Mouse (Mus musculus): ENCODE data around the gene Hist1h2bm. TPM values are rescaled to one million over a fixed set of nuclear protein-coding genes. Genes with fewer than 3 reads are reported as not detected.
"Not testable (repeated sequence)": the region's sequence is repeated elsewhere in the genome, so short reads cannot be mapped to it uniquely, and the experiment has no call there.

The Hist1h2bm gene
- polyA plus RNA-seq, 1 experiment from 2014 or later = 2.2 TPM

DNA sequence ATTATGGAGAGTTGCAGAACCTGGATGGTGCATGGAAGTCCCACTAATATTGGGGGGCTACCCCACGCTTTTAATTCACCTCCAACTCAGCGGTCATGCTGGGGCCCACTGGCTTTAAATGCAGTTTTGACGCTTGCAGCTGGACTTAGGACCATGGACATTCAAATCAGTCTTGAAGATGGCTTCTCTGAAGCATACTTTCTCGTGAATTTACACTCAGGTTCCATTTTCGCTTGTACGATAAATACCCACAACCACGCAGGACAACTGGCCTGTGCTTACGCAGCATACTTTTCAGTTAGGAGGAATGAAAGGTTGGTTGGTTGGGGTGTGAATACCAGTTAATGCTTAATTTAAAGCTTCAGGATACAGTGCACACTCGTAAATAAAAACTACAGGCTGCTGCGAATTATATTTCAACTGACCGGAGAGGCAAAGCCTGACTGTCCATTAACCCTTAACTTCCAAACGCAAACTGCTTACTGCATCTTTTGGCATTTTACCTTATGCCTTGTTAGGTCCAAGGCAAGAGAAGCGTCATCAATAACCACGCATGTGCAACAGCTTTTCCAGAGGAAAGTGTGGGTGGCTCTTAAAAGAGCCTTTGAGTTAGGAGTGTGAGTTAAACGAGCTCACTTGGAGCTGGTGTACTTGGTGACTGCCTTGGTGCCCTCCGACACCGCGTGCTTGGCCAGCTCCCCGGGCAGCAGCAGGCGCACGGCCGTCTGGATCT, 6.5 kb upstream of the Hist1h2bm start:
- no peak for ATAC-seq
- H3K9ac ChIP-seq (replicated peaks; ENCODE audit: low read depth, low read length) = peak overlapping the region; percentile 55
- H3K9me3 ChIP-seq (ENCODE audit: control insufficient read depth, low read length) = no peaks in the 10 kb centered on the region
- H3K27ac ChIP-seq (ENCODE audit: low read length) = peak overlapping the region; percentile 79
- peak overlapping the region; percentile 42 for H3K4me3 ChIP-seq (replicated peaks; ENCODE audit: low read length)
- WGBS = under 1% methylated on average over 22 of the region's 22 CpGs
- no peaks in the 10 kb centered on the region for H3K27me3 ChIP-seq (replicated peaks; ENCODE audit: control insufficient read depth, insufficient read depth, low read length)
- H3K4me2 ChIP-seq (ENCODE audit: low read length) = peak overlapping the region; percentile 70
- H3K4me1 ChIP-seq (replicated peaks; ENCODE audit: control insufficient read depth, insufficient read depth, low read length) = peaks cover 23% of the 10 kb centered on the region
- H3K36me3 ChIP-seq (ENCODE audit: control insufficient read depth, insufficient read depth) = no peaks in the 10 kb centered on the region

DNA sequence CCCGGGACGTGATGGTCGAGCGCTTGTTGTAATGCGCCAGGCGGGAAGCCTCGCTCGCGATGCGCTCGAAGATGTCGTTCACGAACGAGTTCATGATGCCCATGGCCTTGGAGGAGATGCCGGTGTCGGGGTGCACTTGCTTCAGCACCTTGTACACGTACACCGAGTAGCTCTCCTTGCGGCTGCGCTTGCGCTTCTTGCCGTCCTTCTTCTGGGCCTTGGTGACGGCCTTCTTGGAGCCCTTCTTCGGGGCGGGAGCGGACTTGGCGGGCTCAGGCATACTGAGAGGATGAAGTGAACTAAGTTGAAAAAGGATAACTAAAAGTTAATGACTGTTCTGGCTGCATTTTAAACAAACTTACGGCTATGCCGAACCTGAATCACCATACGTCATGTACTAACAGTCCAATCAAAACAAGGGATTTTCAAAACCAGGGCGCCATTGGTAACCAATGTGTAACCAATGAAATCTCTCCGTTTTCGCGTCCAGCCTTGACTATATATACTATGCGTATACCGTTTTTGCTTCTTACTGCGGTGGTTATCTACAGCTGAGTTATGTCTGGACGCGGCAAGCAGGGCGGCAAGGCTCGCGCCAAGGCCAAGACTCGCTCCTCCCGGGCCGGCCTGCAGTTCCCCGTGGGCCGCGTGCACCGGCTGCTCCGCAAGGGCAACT, 5.8 kb upstream of the Hist1h2bm start, which contains the start of the genes Hist1h2bl and Hist1h2ai:
Gene Hist1h2bl (minus strand): TSS at position 280 of the 676 bp plus-strand sequence.
Gene Hist1h2ai (plus strand): TSS at position 559 of the 676 bp plus-strand sequence.
- H3K36me3 ChIP-seq (ENCODE audit: control insufficient read depth, insufficient read depth); H3K9me3 ChIP-seq (ENCODE audit: control insufficient read depth, low read length); H3K27me3 ChIP-seq (replicated peaks; ENCODE audit: control insufficient read depth, insufficient read depth, low read length): not testable (repeated sequence)
- WGBS = under 1% methylated on average over 25 of the region's 50 CpGs
- peak; percentile 94 for ATAC-seq
- Histone ChIP-seq H3K9ac (replicated peaks; ENCODE audit: low read depth, low read length) (peak within 1 kb of the TSS; percentile 71), H3K4me3 (replicated peaks; ENCODE audit: low read length) (peak within 1 kb of the TSS; percentile 54), H3K4me1 (replicated peaks; ENCODE audit: control insufficient read depth, insufficient read depth, low read length) (peaks cover 25% of the 10 kb centered on the region), H3K27ac (ENCODE audit: low read length) (peak within 1 kb of the TSS; percentile 97), H3K4me2 (ENCODE audit: low read length) (peak within 1 kb of the TSS; percentile 98)

DNA sequence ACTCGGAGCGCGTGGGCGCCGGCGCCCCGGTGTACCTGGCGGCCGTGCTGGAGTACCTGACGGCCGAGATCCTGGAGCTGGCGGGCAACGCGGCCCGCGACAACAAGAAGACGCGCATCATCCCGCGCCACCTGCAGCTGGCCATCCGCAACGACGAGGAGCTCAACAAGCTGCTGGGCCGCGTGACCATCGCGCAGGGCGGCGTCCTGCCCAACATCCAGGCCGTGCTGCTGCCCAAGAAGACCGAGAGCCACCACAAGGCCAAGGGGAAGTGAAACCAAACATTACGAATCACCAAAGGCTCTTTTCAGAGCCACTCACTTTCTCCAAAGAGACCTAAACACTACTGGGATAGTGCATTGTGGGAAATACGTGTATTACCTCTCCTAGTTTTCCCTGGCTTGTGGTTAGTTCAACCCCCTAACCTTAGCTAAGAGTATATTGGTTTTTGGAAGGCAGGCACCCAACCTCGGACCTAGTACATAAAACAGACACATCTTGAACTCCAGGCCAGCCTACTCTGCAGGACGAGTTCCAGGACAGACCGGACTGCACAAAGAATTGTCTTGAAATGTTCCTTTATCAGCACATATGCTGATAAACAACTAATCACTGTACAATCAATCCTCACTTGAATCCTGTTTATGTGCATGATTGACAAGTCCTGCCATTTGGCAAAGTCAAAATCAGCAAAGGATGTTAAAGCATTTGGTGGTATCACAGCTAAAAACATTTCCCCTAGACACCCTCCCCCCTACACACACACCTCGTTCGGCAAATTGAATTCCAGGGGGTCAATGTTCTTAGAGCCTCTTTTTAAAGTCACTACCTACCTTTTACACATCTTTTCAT, 5.1 kb upstream of the Hist1h2bm start:
- H3K9me3 ChIP-seq (ENCODE audit: control insufficient read depth, low read length); H3K36me3 ChIP-seq (ENCODE audit: control insufficient read depth, insufficient read depth); H3K27me3 ChIP-seq (replicated peaks; ENCODE audit: control insufficient read depth, insufficient read depth, low read length): not testable (repeated sequence)
- H3K4me3 ChIP-seq (replicated peaks; ENCODE audit: low read length) = peak overlapping the region; percentile 54
- ATAC-seq = peak; percentile 1; the same call in 1 of the 2 replicates
- peak overlapping the region; percentile 98 for H3K4me2 ChIP-seq (ENCODE audit: low read length)
- H3K4me1 ChIP-seq (replicated peaks; ENCODE audit: control insufficient read depth, insufficient read depth, low read length) = peaks cover 25% of the 10 kb centered on the region
- H3K9ac ChIP-seq (replicated peaks; ENCODE audit: low read depth, low read length) = peak overlapping the region; percentile 71
- WGBS = under 1% methylated on average over 12 of the region's 38 CpGs
- H3K27ac ChIP-seq (ENCODE audit: low read length) = peak overlapping the region; percentile 97

DNA sequence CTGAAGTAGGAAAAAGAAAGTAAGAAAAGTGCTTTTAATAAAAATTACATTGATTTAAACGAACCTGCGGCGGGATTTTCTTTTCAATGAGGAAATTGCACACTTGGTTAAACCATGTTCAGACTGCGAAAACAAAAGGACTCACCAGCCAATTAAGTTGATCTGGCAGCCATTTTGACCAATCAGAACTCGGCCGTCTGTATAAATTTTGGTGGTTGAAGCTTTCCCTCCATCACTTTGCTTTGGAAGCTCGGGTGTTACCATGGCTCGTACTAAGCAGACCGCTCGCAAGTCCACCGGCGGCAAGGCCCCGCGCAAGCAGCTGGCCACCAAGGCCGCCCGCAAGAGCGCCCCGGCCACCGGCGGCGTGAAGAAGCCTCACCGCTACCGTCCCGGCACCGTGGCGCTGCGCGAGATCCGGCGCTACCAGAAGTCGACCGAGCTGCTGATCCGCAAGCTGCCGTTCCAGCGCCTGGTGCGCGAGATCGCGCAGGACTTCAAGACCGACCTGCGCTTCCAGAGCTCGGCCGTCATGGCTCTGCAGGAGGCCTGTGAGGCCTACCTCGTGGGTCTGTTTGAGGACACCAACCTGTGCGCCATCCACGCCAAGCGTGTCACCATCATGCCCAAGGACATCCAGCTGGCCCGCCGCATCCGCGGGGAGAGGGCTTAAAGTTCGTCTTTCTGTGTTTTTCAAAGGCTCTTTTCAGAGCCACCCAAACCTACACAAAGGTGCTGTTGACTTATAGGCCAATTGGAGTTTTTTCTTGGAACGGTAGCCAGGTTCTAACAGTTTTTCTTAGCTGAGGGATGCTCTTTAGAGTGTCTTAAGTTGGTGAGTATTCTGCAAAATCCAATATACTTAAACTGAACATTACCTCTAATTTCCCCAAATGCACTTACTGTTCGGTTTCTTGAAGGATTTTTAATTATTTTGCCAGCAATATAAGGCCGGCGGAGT, 4.2 kb upstream of the Hist1h2bm start, which contains the start of gene Hist1h3h:
Gene Hist1h3h (plus strand): TSS at position 263 of the 961 bp plus-strand sequence.
- H3K4me1 ChIP-seq (replicated peaks; ENCODE audit: control insufficient read depth, insufficient read depth, low read length) = peaks cover 29% of the 10 kb centered on the region
- H3K4me3 ChIP-seq (replicated peaks; ENCODE audit: low read length) = peak within 1 kb of the TSS; percentile 54
- H3K27me3 ChIP-seq (replicated peaks; ENCODE audit: control insufficient read depth, insufficient read depth, low read length); H3K36me3 ChIP-seq (ENCODE audit: control insufficient read depth, insufficient read depth); H3K9me3 ChIP-seq (ENCODE audit: control insufficient read depth, low read length): not testable (repeated sequence)
- peak within 1 kb of the TSS; percentile 71 for H3K9ac ChIP-seq (replicated peaks; ENCODE audit: low read depth, low read length)
- ATAC-seq = peak; percentile 43
- under 1% methylated on average over 25 of the region's 56 CpGs for WGBS
- H3K27ac ChIP-seq (ENCODE audit: low read length) = peak within 1 kb of the TSS; percentile 97
- H3K4me2 ChIP-seq (ENCODE audit: low read length) = peak within 1 kb of the TSS; percentile 98

DNA sequence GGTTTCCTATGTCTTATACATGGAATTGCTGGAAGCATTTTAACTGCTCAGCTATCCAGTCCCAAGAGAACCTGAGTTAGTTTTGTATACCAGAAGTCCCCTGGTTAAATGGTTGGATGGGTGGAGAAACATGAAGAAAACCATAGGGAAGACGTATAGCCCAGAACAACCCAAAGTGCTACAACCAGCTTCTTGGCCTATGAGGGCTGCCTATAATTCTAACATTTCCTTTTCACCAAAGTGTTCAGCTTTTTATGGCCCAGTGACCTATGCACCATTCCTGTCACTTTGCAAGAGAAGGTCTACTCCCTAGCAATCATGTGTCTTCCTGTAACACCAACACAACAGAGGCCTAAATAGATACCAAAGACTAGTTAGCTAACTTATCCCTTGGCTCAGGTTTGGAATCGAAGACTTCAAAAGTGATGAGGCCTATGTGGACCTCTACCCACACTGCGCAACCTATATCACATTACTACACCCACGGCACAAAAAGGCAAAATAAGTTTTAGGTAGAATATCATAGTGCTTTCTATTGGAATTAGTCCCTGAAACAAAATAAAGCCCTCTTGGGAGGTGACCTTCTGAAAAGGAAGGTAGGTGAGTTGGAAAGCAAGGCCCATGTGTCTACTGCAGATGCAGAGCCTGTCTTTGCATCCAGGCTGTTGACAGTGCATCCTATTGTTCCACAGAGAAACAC, 3.3 kb upstream of the Hist1h2bm start:
- Histone ChIP-seq H3K27ac (ENCODE audit: low read length) (peak overlapping the region; percentile 78), H3K4me1 (replicated peaks; ENCODE audit: control insufficient read depth, insufficient read depth, low read length) (peaks cover 31% of the 10 kb centered on the region)
- 45% methylated on average over 4 of the region's 4 CpGs for WGBS

DNA sequence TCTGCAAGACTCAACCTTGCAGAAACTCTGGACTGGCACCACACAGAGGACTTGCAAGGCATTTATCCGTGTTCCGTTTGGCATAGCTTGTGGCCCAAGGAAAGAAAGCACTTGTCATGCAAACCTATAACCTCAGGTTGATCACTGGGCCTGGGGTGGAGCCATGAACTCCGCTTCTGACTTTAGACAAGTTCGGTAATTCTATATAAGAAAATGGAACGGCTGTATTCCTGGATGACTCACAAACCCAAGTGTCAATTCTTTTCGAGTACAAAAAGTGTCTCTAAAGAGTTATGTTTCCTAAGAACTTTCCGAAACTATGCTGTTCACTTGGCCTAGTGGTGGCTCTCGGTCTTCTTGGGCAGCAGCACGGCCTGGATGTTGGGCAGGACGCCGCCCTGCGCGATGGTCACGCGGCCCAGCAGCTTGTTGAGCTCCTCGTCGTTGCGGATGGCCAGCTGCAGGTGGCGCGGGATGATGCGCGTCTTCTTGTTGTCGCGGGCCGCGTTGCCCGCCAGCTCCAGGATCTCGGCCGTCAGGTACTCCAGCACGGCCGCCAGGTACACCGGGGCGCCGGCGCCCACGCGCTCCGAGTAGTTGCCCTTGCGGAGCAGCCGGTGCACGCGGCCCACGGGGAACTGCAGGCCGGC, 612 bp upstream of the Hist1h2bm start:
- Histone ChIP-seq H3K27ac (ENCODE audit: low read length) (peak overlapping the region; percentile 81), H3K9ac (replicated peaks; ENCODE audit: low read depth, low read length) (peak overlapping the region; percentile 44; the same call in 1 of the 2 replicates), H3K4me3 (replicated peaks; ENCODE audit: low read length) (peak overlapping the region; percentile 49), H3K4me2 (ENCODE audit: low read length) (peak overlapping the region; percentile 58), H3K4me1 (replicated peaks; ENCODE audit: control insufficient read depth, insufficient read depth, low read length) (peaks cover 23% of the 10 kb centered on the region)
- 2% methylated on average over 19 of the region's 44 CpGs for WGBS
- H3K27me3 ChIP-seq (replicated peaks; ENCODE audit: control insufficient read depth, insufficient read depth, low read length); H3K9me3 ChIP-seq (ENCODE audit: control insufficient read depth, low read length); ATAC-seq; H3K36me3 ChIP-seq (ENCODE audit: control insufficient read depth, insufficient read depth): not testable (repeated sequence)

More for the DNA sequence above, 3.3 kb upstream of the Hist1h2bm start:
- H3K4me2 ChIP-seq (ENCODE audit: low read length) = peak overlapping the region; percentile 83
- no peaks in the 10 kb centered on the region for H3K36me3 ChIP-seq (ENCODE audit: control insufficient read depth, insufficient read depth)
- H3K9me3 ChIP-seq (ENCODE audit: control insufficient read depth, low read length) = no peaks in the 10 kb centered on the region
- H3K27me3 ChIP-seq (replicated peaks; ENCODE audit: control insufficient read depth, insufficient read depth, low read length) = no peaks in the 10 kb centered on the region
- peak overlapping the region; percentile 61 for H3K9ac ChIP-seq (replicated peaks; ENCODE audit: low read depth, low read length)
- H3K4me3 ChIP-seq (replicated peaks; ENCODE audit: low read length) = peak overlapping the region; percentile 54
- ATAC-seq = no peak

DNA sequence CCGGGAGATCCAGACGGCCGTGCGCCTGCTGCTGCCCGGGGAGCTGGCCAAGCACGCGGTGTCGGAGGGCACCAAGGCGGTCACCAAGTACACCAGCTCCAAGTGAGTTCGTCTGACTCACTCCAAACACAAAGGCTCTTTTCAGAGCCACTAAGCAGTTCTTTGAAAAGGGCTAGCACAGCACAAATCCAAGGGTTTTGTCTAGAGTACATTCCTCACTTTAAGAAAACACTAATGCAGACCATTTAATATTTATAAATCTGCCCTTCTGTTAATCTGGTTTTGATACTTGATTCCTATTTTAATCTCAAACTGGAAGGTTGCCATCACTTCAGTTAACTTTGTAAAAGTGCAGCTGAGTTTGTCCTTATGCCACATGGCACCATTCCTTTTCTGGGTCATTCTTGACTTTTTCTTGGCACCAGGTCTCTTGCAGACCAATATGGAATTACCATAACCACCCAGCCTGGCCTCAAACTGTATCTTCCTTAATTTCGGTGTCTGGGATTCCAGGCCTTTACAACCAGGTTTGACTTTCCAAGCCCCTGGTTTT, 605 bp downstream of the Hist1h2bm start:
- Histone ChIP-seq H3K27me3 (replicated peaks; ENCODE audit: control insufficient read depth, insufficient read depth, low read length) (no peaks in the 10 kb centered on the region), H3K9me3 (ENCODE audit: control insufficient read depth, low read length) (no peaks in the 10 kb centered on the region), H3K36me3 (ENCODE audit: control insufficient read depth, insufficient read depth) (no peaks in the 10 kb centered on the region), H3K4me3 (replicated peaks; ENCODE audit: low read length) (peak overlapping the region; percentile 49), H3K4me2 (ENCODE audit: low read length) (peak overlapping the region; percentile 63), H3K27ac (ENCODE audit: low read length) (peak overlapping the region; percentile 83), H3K9ac (replicated peaks; ENCODE audit: low read depth, low read length) (peak overlapping the region; percentile 53), H3K4me1 (replicated peaks; ENCODE audit: control insufficient read depth, insufficient read depth, low read length) (peaks cover 23% of the 10 kb centered on the region)
- WGBS = 1% methylated on average over 11 of the region's 11 CpGs
- ATAC-seq = peak; percentile 32
